In the genomic region with DNA sequence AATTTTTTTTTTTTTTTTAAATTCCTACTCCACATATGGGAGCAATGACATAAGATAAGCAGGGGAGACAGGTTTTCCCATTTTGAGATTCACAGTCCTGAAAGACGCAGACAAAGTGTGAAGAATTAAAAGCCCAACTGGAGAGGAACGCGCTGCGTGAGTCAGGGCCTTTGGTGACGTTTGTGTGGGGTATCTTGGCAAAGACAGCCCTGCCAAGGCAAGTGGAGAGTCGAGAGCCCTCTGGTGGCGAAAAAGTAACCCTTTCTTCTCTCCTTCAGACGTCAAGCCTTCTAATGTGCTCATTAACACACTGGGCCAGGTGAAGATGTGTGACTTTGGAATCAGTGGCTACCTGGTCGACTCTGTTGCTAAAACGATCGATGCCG, we compare ENCODE assay signal across 9 mouse cellular contexts.
DNase-seq lines count a peak whose midpoint lies in the region; ATAC-seq and TF ChIP-seq lines count a peak whose summit lies in the region.
"Had no signal": no experiment of that assay in that cellular context is flagged by ENCODE, and none has a peak within 500 bp of the region (broad histone marks: within the 10 kb centered on the region; RNA-seq: fewer than 3 reads in every experiment).

No protein-coding gene starts in this region.

- H3K9ac ChIP-seq in ES-E14 (ENCODE audit: insufficient read depth, low read depth, low read length, poor library complexity, severe bottlenecking): no peak overlapping the region
- H3K9ac ChIP-seq: liver, embryonic 15.5 days had no signal

- no peaks in the 10 kb centered on the region for H3K9me3 ChIP-seq in ES-E14 (ENCODE audit: control insufficient read depth, insufficient read depth, low read depth, low read length)
- H3K9me3 ChIP-seq: liver, embryonic 15.5 days had no signal

- in situ Hi-C loops in ES-E14 (cut with MboI; ENCODE audit: low sequenced_read_pairs in 2 of 2, unreplicated experiment in 2 of 2): no loop called here

- peak; percentile 80 for DNase-seq in heart, adult 11 months
- DNase-seq in heart, adult 9 months (ENCODE audit: low spot score in 2 of 2): no peak
- peak; percentile 55 for DNase-seq in ES-E14 (ENCODE audit: low read depth, low spot score)
- peak; percentile 59 to 60 for DNase-seq in heart, postnatal 10 days
- DNase-seq in left cerebral cortex, adult 11 months (ENCODE audit: low spot score): peak; percentile 52
- DNase-seq in testis, postnatal 10 days (ENCODE audit: low spot score): peak; percentile 58

- intact Hi-C loops in heart, postnatal 10 days (cut with DNase I): loop anchor here (5.0 kb wide), 3 partner anchors 129 to 1031 kb away; no protein-coding TSS in a partner anchor

- H3K36me3 ChIP-seq in ES-E14 (ENCODE audit: control insufficient read depth, insufficient read depth, low read length, poor library complexity, severe bottlenecking): 0 out of 2 replicates have a peak, but pooled peaks cover 3% of the 10 kb centered on the region

- no peak overlapping the region for H3K4me3 ChIP-seq in ES-E14 (ENCODE audit: insufficient read depth in 1 of 2, low read depth in 1 of 2, low read length in 2 of 2, poor library complexity in 1 of 2, severe bottlenecking in 1 of 2)
- H3K4me3 ChIP-seq: liver, embryonic 15.5 days had no signal

- H3K4me1 ChIP-seq in ES-E14 (ENCODE audit: control insufficient read depth in 2 of 2, insufficient read depth in 2 of 2, low read length in 2 of 2, poor library complexity in 1 of 2): no peaks in the 10 kb centered on the region

- ATAC-seq in common myeloid progenitor, adult 5-6 weeks (replicated peaks; ENCODE audit: low read depth, poor library complexity, severe bottlenecking): peak; percentile 82
- peak; percentile 72 for ATAC-seq in megakaryocyte, adult 5-6 weeks (ENCODE audit: poor library complexity, severe bottlenecking)

- H3K27ac ChIP-seq in ES-E14 (ENCODE audit: insufficient read depth, low read depth, low read length, poor library complexity, severe bottlenecking): no peak overlapping the region
- H3K27ac ChIP-seq: liver, embryonic 15.5 days had no signal

TF ChIP-seq in ES-E14, 5 proteins besides CTCF, POLR2A, EP300 and RAD21:
- TF ChIP-seq HCFC1 (IDR thresholded peaks at IDR 0.05; ENCODE audit: borderline replicate concordance, insufficient read depth, low read length): no peak
- 0 out of 2 replicates have a peak, but pooled peaks have one; percentile 6 for TF ChIP-seq ZNF384 (IDR thresholded peaks at IDR 0.05; ENCODE audit: low read depth, low read length)
- TF ChIP-seq MAFK (IDR thresholded peaks at IDR 0.05; ENCODE audit: insufficient read depth, low read depth, low read length): no peak
- 0 out of 2 replicates have a peak, but pooled peaks have one; percentile 25 for TF ChIP-seq ZC3H11A (IDR thresholded peaks at IDR 0.05; ENCODE audit: borderline replicate concordance, low read depth, low read length)
- TF ChIP-seq CHD2 (IDR thresholded peaks at IDR 0.05; ENCODE audit: low read depth, low read length): no peak

Comparison
In these comparisons a context has a peak if more than half of its experiments do, and no peak if none do; other contexts are left out.
1. DNase-seq: peak in heart, adult 11 months (single experiment), ES-E14 (single experiment), heart, postnatal 10 days (2 of 2), left cerebral cortex, adult 11 months (single experiment) and testis, postnatal 10 days (single experiment); none in heart, adult 9 months (0 of 2).